Mouse (Mus musculus) thymus, postnatal 0 days (tissue): ENCODE measurements at regions not wholly inside any gene's neighbourhood (a gene's known extent, or its start where the extent isn't known, plus 50 kb on each side); places are given as distances from the start of the nearest gene placed in this dataset.
A peak's percentile ranks its signal among the peaks of the same experiment; 100 is the strongest.

Experiments
- DNase-seq: peaks from one replicate; pipeline ENCODE4 v3.0.0-alpha.2; 2015; ENCODE audit warnings: low spot score

- DNase-seq = no peak
Measured at GRCm38 (mm10) chr3:146337429-146337828, 67.0 kb upstream of the Ssx2ip start.

GRCm38 (mm10) chr3:146337861-146338281 is 66.6 kb upstream of the Ssx2ip start:
- DNase-seq = no peak

- DNase-seq = no peak
Measured at GRCm38 (mm10) chr3:146338445-146338844, 66.0 kb upstream of the Ssx2ip start.

- DNase-seq = no peak
Measured at GRCm38 (mm10) chr3:146340316-146341055, 64.0 kb upstream of the Ssx2ip start.

GRCm38 (mm10) chr3:146341652-146342340 is 62.6 kb upstream of the Ssx2ip start:
- DNase-seq = no peak

GRCm38 (mm10) chr3:146342727-146343126 is 61.7 kb upstream of the Ssx2ip start:
- DNase-seq = no peak

GRCm38 (mm10) chr3:146343649-146344401 is 60.6 kb upstream of the Ssx2ip start:
- DNase-seq = peak; percentile 58

GRCm38 (mm10) chr3:146344402-146345025 is 59.9 kb upstream of the Ssx2ip start:
- DNase-seq = no peak

GRCm38 (mm10) chr3:146345308-146345780 is 59.1 kb upstream of the Ssx2ip start:
- DNase-seq = peak; percentile 68

GRCm38 (mm10) chr3:146345946-146346345 is 58.5 kb upstream of the Ssx2ip start:
- no peak for DNase-seq

- DNase-seq = no peak
Measured at GRCm38 (mm10) chr3:146347311-146347710, 57.1 kb upstream of the Ssx2ip start.

- no peak for DNase-seq
Measured at GRCm38 (mm10) chr3:146348921-146349320, 55.5 kb upstream of the Ssx2ip start.

- no peak for DNase-seq
Measured at GRCm38 (mm10) chr3:146349393-146349792, 55.0 kb upstream of the Ssx2ip start.

GRCm38 (mm10) chr3:146350126-146350525 is 54.3 kb upstream of the Ssx2ip start:
- DNase-seq = no peak

GRCm38 (mm10) chr3:146351468-146351867 is 53.0 kb upstream of the Ssx2ip start:
- no peak for DNase-seq

- DNase-seq = peak; percentile 31
Measured at GRCm38 (mm10) chr3:146352187-146352586, 52.3 kb upstream of the Ssx2ip start.

GRCm38 (mm10) chr3:146353961-146354360 is 50.5 kb upstream of the Ssx2ip start:
- no peak for DNase-seq
